Mouse (Mus musculus): ENCODE results near the gene Hmgb1.

GRCm38 (mm10) chr5:149101869-149102268 is 82.4 kb downstream of the Hmgb1 start:
- TF ChIP-seq CTCF (conservative IDR thresholded peaks at IDR 0.05; ENCODE audit: insufficient read depth, insufficient read length, low read depth, low read length) (no peak), POLR2A (IDR thresholded peaks at IDR 0.05; ENCODE audit: low read depth, low read length) (no peak)

All from kidney, adult 2 months (tissue).